Mouse (Mus musculus): ENCODE measurements at regions not wholly inside any gene's neighbourhood (a gene's known extent, or its start where the extent isn't known, plus 50 kb on each side); places are given as distances from the start of the nearest gene placed in this dataset.

DNA sequence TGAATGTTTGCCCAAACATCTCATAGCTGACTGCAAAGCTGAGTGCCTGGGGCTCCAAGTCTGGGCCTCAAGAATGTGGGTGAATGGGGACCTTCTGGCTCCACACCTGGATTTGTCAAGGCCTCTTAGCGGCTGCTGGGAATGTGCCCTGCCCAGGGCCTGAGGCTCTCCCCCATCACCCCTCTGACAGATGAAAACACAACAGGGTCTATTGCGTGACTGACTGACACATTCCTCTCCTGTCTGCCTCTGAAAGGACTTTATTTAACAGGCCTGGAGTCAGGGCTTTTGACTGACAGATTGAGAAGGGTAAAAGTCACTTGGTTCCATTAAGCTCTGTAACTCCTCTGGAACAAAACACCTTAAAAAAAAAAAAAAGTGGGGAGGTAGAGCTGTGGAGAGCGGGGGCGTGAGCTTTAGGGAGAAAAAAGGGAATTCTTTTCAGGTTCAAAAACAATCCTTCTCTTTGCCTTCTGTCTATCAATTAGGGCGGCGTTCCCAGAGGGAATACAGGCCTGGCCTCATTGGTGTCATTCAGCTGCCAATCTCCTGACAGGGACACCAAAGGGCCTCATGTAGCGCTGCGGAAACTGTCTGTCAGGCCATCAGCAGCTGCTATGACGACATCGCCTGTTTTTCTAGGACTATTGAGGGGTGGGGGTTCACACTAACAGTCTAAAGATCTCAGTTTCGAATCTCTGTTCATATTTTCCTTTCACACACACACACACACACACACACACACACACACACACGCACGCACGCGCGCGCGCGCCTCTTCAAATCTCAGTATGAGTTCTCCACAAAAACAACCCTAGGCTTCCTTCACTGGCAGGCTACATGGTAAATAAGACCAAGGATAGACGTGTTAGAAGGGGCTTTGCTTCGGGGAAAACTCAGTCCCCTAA is 355.4 kb upstream of the Nfe2l3 start:
- H3K27ac ChIP-seq (replicated peaks; ENCODE audit: low read depth, low read length), result no peak overlapping the region
- no peak overlapping the region for H3K4me3 ChIP-seq (ENCODE audit: insufficient read depth, low read depth, low read length)
- H3K4me1 ChIP-seq (ENCODE audit: control insufficient read depth, insufficient read depth, insufficient read length, low read length), result no peaks in the 10 kb centered on the region

- Histone ChIP-seq H3K4me3 (ENCODE audit: insufficient read depth, low read depth, low read length) (no peak overlapping the region), H3K4me1 (ENCODE audit: control insufficient read depth, insufficient read depth, insufficient read length, low read length) (no peaks in the 10 kb centered on the region), H3K27ac (replicated peaks; ENCODE audit: low read depth, low read length) (no peak overlapping the region)
Observed at GRCm38 (mm10) chr6:51077769-51078096, 354.7 kb upstream of the Nfe2l3 start.

DNA sequence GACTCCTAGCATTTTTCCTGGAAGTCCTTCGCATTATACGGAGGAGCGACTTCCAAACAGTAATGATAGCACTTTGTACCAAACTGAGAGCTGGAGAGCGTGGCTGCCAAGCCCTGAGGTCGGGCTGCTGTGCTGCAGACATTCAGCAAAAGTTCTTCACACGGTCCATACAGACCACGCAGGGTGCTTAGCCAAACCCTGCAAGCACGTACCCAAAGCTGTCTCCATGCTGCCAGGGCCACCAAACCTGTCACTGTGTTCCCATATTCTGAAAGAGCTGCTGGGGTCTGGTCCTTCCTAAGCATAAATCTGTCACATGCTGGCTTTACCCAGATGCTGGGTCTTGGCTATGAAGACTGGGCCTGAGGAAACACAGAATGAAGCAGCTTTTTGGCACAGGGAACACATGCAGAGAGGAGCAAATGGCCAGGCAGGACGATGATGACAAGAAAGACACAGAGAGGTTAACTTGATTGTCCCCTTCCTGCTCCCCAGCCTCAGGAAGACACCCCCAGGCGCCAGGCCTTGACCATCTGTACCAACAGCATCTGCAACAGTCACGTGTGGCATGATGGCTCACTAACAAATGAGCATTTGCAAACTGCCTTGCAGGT is 354.0 kb upstream of the Nfe2l3 start:
- Histone ChIP-seq H3K4me1 (ENCODE audit: control insufficient read depth, insufficient read depth, insufficient read length, low read length) (no peaks in the 10 kb centered on the region), H3K27ac (replicated peaks; ENCODE audit: low read depth, low read length) (no peak overlapping the region), H3K4me3 (ENCODE audit: insufficient read depth, low read depth, low read length) (no peak overlapping the region)

GRCm38 (mm10) chr6:51078967-51079355 is 353.5 kb upstream of the Nfe2l3 start:
- H3K4me1 ChIP-seq (ENCODE audit: control insufficient read depth, insufficient read depth, insufficient read length, low read length), result no peaks in the 10 kb centered on the region
- no peak overlapping the region for H3K4me3 ChIP-seq (ENCODE audit: insufficient read depth, low read depth, low read length)
- H3K27ac ChIP-seq (replicated peaks; ENCODE audit: low read depth, low read length), result no peak overlapping the region

GRCm38 (mm10) chr6:51081056-51081455 is 351.4 kb upstream of the Nfe2l3 start:
- no peak overlapping the region for H3K27ac ChIP-seq (replicated peaks; ENCODE audit: low read depth, low read length)
- H3K4me3 ChIP-seq (ENCODE audit: insufficient read depth, low read depth, low read length), result no peak overlapping the region
- H3K4me1 ChIP-seq (ENCODE audit: control insufficient read depth, insufficient read depth, insufficient read length, low read length), result no peaks in the 10 kb centered on the region

GRCm38 (mm10) chr6:51084656-51085055 is 347.8 kb upstream of the Nfe2l3 start:
- H3K4me1 ChIP-seq (ENCODE audit: control insufficient read depth, insufficient read depth, insufficient read length, low read length), result no peaks in the 10 kb centered on the region
- H3K27ac ChIP-seq (replicated peaks; ENCODE audit: low read depth, low read length), result no peak overlapping the region

DNA sequence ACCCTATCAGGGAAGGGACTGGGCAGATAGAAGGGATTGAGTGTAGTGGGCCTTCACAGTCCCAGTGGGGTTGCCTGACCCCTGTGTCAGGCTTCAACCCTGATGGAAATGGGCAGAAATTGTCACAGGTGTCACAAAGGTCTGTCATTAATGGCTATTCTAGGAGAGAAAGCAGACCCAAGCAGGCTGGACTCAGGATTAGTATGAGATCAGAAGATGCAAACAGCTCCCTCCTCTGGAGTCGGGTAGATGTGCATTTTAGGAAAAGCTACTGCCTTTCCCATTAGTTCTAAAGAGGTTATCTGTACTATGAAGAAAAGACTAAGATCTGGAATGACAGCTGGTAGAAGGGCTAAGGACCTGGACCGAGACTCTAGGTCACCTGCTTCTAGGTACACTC is 346.9 kb upstream of the Nfe2l3 start:
- H3K27ac ChIP-seq (replicated peaks; ENCODE audit: low read depth, low read length), result no peak overlapping the region
- H3K4me3 ChIP-seq (ENCODE audit: insufficient read depth, low read depth, low read length), result no peak overlapping the region
- no peaks in the 10 kb centered on the region for H3K4me1 ChIP-seq (ENCODE audit: control insufficient read depth, insufficient read depth, insufficient read length, low read length)

More at GRCm38 (mm10) chr6:51084656-51085055, 347.8 kb upstream of the Nfe2l3 start:
- no peak overlapping the region for H3K4me3 ChIP-seq (ENCODE audit: insufficient read depth, low read depth, low read length)

DNA sequence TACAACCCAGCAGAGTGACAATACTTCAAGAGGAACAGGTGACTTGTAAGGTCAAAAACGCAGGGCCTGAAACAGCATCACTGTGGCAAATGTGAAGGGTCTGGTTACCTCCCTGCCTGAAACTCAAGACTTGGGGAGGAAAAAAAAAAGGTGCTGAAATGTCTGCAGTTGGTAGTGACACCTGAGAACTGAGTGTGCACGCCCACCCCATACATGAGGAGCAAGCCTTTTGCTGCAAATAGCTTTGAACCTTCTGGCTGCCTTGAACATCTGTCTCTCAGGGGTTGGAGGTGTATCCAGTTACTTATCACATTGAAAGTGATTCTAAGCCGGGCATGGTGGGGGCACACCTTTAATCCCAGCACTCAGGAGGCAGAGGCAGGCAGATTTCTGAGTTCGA is 346.1 kb upstream of the Nfe2l3 start:
- H3K4me1 ChIP-seq (ENCODE audit: control insufficient read depth, insufficient read depth, insufficient read length, low read length), result no peaks in the 10 kb centered on the region

GRCm38 (mm10) chr6:51087806-51088205 is 344.7 kb upstream of the Nfe2l3 start:
- Histone ChIP-seq H3K27ac (replicated peaks; ENCODE audit: low read depth, low read length) (no peak overlapping the region), H3K4me3 (ENCODE audit: insufficient read depth, low read depth, low read length) (no peak overlapping the region), H3K4me1 (ENCODE audit: control insufficient read depth, insufficient read depth, insufficient read length, low read length) (no peaks in the 10 kb centered on the region)

More for the DNA sequence above, 346.1 kb upstream of the Nfe2l3 start:
- Histone ChIP-seq H3K4me3 (ENCODE audit: insufficient read depth, low read depth, low read length) (no peak overlapping the region), H3K27ac (replicated peaks; ENCODE audit: low read depth, low read length) (no peak overlapping the region)

DNA sequence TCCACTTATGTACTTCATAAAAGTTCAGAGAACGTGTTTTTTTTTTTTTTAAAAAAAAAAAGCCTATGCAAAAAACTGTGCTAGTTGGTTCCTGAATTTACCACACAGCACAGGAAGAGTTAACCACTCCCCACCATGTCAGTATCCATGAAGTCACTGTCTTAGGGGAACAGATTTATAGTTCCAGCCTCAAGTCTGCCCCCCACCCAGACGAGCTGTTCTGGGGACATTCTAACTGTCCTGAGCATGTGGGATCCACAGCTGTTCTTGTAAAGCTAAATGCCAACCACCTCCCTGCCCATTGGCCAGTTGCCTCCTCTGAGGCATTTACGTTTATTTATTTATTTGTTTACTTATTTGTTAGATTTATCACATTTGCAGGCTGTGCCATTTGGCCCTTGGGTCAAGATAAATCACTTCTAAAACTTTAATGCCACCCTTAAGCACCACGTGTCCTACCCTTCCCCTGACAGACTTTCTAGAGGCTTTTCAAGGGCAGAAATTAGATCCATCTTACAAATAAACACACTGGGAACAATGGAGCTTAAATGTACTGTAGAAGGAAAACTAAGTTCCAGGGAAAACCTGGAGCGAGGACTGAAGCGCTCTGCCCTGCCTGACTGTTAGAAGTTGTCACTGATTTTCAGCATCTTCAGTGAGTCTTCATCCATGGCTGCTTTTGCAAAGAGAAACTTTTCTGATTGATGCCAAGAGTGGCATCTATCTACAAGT is 343.7 kb upstream of the Nfe2l3 start:
- H3K4me3 ChIP-seq (ENCODE audit: insufficient read depth, low read depth, low read length), result no peak overlapping the region
- H3K4me1 ChIP-seq (ENCODE audit: control insufficient read depth, insufficient read depth, insufficient read length, low read length), result no peaks in the 10 kb centered on the region
- H3K27ac ChIP-seq (replicated peaks; ENCODE audit: low read depth, low read length), result no peak overlapping the region

DNA sequence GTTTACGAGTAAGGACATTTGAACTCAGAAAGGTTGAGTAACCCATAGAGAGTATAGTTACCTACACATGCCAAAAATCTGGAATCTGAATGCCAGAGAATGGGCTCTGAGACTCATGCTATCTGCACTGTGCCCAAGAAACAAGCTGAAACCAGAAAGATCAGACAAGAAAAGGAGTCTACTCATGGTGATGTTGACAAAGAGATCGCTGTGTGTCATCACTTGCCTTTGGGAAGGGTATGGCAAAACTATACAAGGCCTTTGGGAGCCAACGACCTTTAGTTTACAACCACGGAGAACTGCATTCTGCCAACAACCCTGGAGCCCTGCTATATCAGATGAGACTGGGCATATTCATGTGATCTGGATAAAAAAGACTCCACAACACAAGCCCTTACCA is 339.3 kb upstream of the Nfe2l3 start:
- no peak overlapping the region for H3K4me3 ChIP-seq (ENCODE audit: insufficient read depth, low read depth, low read length)
- H3K27ac ChIP-seq (replicated peaks; ENCODE audit: low read depth, low read length), result no peak overlapping the region
- H3K4me1 ChIP-seq (ENCODE audit: control insufficient read depth, insufficient read depth, insufficient read length, low read length), result no peaks in the 10 kb centered on the region

- Histone ChIP-seq H3K27ac (replicated peaks; ENCODE audit: low read depth, low read length) (no peak overlapping the region), H3K4me1 (ENCODE audit: control insufficient read depth, insufficient read depth, insufficient read length, low read length) (no peaks in the 10 kb centered on the region), H3K4me3 (ENCODE audit: insufficient read depth, low read depth, low read length) (no peak overlapping the region)
Observed at GRCm38 (mm10) chr6:51094304-51094703, 338.2 kb upstream of the Nfe2l3 start.

DNA sequence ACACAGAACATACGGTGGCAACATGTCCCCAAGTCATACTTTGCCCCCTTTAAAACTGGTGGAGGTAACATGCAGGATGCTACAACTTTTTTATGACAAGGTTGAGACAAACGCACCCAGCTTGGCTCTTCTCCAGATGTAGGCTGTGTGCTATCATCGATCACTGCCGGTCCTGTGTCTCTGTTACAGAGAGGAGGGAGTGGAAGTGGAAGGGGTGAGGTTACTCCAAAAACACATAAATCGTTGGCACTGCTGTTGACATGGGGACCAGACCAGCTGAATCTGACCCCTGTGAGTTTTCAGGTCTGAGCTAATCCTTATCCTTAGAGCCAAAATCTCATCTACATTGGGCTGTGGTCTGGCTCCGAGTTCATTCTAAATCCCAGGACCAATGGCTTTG is 335.0 kb upstream of the Nfe2l3 start:
- H3K4me3 ChIP-seq (ENCODE audit: insufficient read depth, low read depth, low read length), result no peak overlapping the region

GRCm38 (mm10) chr6:51100341-51100740 is 332.1 kb upstream of the Nfe2l3 start:
- Histone ChIP-seq H3K27ac (replicated peaks; ENCODE audit: low read depth, low read length) (no peak overlapping the region), H3K4me3 (ENCODE audit: insufficient read depth, low read depth, low read length) (no peak overlapping the region), H3K4me1 (ENCODE audit: control insufficient read depth, insufficient read depth, insufficient read length, low read length) (peaks cover 4% of the 10 kb centered on the region; the same call in 1 of the 2 replicates)

More for the DNA sequence above, 335.0 kb upstream of the Nfe2l3 start:
- Histone ChIP-seq H3K4me1 (ENCODE audit: control insufficient read depth, insufficient read depth, insufficient read length, low read length) (no peaks in the 10 kb centered on the region), H3K27ac (replicated peaks; ENCODE audit: low read depth, low read length) (no peak overlapping the region)

- peaks cover 4% of the 10 kb centered on the region; the same call in 1 of the 2 replicates for H3K4me1 ChIP-seq (ENCODE audit: control insufficient read depth, insufficient read depth, insufficient read length, low read length)
- no peak overlapping the region for H3K27ac ChIP-seq (replicated peaks; ENCODE audit: low read depth, low read length)
- no peak overlapping the region for H3K4me3 ChIP-seq (ENCODE audit: insufficient read depth, low read depth, low read length)
Observed at GRCm38 (mm10) chr6:51103236-51103635, 329.2 kb upstream of the Nfe2l3 start.

Data from brown adipose tissue, adult 24 weeks (tissue).